Mouse (Mus musculus) right cerebral cortex, postnatal 14 days (tissue): ENCODE data around the gene Tent5b.
A peak's percentile ranks its signal among the peaks of the same experiment; 100 is the strongest.

ENCODE experiments used
- DNase-seq: peaks from one replicate; pipeline ENCODE4 v3.0.0; 2022

Tent5b gene

GRCm38 (mm10) chr4:133471135-133471821 is 8.7 kb upstream of the Tent5b start:
- DNase-seq, result no peak

DNA sequence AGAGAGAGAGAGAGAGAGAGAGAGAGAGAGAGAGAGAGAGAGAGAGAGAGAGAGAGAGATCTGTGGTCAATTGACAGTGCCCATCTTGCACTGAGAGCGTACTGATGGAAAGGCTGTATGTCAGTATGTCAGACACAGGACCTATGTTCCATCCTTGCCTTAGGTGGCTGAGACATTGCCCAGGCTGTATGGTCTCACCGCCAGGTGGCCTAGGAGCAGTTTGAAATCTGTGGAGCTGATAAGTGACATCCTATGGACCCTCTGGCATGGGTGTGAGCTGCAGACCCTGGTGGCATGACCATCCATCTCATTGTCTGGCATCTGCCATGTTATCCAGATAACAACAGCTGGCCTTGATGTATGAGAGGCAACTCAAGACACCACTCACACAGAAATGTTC is 6.1 kb upstream of the Tent5b start:
- no peak for DNase-seq

GRCm38 (mm10) chr4:133480185-133480537 is 229 bp downstream of the Tent5b start:
- no peak for DNase-seq

GRCm38 (mm10) chr4:133480754-133481153 is 822 bp downstream of the Tent5b start:
- no peak for DNase-seq

GRCm38 (mm10) chr4:133481488-133481887 is 1.6 kb downstream of the Tent5b start:
- no peak for DNase-seq

- DNase-seq, result no peak
Observed at GRCm38 (mm10) chr4:133482479-133482878, 2.5 kb downstream of the Tent5b start.

GRCm38 (mm10) chr4:133484266-133485025 is 4.5 kb downstream of the Tent5b start:
- DNase-seq, result no peak

DNA sequence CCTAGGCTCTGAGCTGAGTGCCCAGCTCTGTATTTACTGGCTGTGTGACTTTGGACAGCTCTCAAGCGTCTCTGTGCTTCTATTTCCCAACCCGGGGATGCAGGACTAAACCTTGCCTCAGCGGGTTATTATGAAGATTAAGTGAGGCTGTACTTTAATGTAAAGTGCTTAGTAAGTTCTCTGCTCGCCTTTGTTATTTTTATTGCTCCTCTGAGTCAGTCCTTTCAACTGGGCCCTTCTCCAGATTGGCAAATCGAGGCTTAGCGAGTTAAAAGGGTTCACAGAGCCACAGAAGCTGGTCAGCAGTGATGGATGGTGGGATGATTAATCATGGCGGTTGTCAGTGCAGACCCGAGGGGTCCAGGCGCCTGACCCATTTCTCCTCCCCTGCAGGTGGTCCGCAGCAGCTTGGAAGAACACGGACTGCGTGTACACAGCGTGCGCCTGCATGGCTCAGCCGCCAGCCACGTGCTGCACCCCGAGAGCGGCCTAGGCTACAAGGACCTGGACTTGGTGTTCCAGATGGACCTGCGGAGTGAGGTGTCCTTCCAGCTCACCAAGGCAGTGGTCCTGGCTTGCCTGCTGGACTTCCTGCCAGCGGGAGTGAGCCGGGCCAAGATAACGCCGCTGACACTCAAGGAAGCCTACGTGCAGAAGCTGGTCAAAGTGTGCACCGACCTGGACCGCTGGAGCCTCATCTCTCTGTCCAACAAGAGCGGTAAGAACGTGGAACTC is 5.9 kb downstream of the Tent5b start:
- DNase-seq, result no peak

- DNase-seq, result no peak
Observed at GRCm38 (mm10) chr4:133486673-133487357, 6.9 kb downstream of the Tent5b start.

GRCm38 (mm10) chr4:133488619-133489392 is 8.9 kb downstream of the Tent5b start:
- no peak for DNase-seq

GRCm38 (mm10) chr4:133489489-133490245 is 9.7 kb downstream of the Tent5b start:
- DNase-seq, result no peak

DNA sequence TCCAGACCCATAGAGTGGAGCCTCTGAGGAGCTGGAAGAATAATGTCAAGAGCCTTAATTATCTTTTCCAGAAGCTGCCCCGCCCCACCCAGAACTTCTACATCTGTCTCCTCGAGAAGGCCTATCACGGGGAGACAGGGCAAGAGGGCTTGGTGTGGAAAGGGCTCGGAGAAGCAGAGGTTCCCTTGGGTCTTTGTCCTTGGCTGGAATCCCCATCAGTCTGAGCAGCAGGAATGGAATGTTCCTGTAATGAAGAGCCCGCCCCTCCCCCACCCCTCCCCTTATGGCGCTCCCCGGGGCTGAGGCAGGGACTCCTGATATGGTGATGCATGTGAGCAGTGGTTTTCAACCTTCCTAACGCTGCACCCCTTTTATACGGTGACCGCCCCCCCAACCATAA is 11.9 kb downstream of the Tent5b start:
- DNase-seq, result no peak

GRCm38 (mm10) chr4:133493895-133494294 is 14.0 kb downstream of the Tent5b start:
- no peak for DNase-seq

DNA sequence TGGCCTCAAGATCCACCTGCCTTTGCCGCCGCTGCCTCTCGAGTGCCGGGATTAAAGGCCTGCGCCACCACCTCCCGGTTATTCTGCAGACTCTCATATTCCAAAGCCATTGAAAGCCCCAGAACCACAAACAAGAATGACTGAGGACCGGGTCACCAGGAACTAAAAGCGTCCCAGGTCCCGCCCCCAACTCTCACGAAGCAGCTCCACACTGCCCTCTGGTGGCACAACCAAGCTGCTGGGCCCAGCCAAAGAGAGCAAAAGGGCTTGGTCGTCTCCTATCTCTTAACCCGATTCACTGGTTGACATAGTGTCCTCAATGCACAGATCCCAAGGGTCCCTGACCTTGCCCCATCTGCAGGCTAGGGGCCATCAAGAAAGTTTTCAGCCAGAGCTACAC is 14.5 kb downstream of the Tent5b start:
- peak; percentile 90 for DNase-seq

DNA sequence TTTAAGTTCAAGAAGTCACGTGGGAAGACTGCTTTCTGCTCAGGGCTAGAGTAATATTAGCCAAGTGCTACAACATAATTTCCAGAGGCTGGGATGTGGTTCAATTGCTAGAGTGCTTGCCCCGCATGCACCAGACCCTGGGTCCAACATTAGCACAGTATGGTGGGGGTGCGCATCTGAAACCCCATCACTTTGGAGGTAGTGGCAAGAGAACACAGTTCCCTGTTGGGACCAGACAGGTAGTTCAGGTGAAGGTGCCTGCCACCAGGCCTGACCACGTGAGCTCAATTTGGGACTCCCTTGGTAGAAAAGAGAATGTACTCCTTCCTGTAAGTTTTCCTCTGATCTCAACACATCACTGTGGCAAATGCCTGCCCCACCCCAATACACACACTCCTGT is 14.9 kb downstream of the Tent5b start:
- DNase-seq, result no peak

GRCm38 (mm10) chr4:133495711-133496110 is 15.8 kb downstream of the Tent5b start:
- peak; percentile 57 for DNase-seq

DNA sequence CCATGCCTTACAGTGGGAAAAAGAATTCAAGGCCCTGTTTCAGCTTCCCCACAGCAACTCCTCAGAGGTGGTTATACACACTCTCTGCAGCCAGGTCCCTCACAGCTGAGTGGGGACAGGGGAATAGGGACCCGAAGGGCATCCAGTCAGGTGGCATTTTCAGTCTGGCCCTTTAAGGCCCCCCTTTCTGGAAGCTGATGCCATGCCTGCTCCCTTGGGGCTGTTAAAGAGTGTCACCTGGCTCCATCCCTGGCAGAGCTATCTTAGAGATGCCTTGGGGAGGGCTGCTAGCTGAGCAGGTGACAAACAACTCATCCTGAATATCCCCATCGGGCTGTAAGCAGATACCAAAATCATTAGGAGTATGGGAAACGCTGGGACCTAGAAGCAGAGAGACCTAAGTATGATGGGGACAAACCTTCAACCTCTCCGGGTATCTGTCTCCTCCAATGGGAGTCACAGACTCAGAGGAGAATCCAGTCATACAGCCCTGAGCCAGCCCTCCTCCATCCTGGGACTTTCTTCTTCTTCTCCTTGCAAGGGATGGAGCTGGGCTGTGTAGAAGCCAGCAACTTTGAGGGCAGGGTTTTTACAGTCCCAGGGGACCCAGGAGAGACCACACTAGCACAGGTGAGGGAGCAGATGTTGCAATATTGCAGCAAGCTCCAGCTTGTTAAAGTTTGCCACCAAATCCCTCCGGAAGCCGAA is 17.0 kb downstream of the Tent5b start:
- no peak for DNase-seq

GRCm38 (mm10) chr4:133497461-133498159 is 17.7 kb downstream of the Tent5b start:
- peak; percentile 58 for DNase-seq

GRCm38 (mm10) chr4:133498160-133498724 is 18.3 kb downstream of the Tent5b start, which contains the start of gene Trnp1:
Trnp1 (minus strand) TSS chr4:133498550.
- peak; percentile 87 for DNase-seq

GRCm38 (mm10) chr4:133501514-133501913 is 21.6 kb downstream of the Tent5b start:
- DNase-seq, result no peak
